Comparison of ENCODE assay signal across 17 mouse cellular contexts in the genomic region with DNA sequence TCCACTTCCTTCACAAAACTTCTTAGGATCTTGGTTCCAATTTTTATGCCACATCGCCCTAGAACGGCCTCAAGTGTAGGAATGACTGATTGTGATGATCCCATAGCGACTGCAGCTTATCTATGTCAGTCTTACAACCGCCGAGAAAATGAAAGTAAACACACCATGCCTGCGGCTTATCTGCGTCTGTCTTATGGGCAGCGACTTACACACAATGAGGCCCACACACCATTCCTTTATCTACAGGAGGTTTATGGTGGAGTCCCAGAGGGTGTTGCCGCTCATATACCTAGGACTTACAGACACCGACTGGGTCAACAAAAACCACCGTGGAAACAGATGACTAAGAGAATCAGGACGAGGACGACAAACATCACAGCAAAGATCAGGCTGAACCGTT.
"Had no signal": no experiment of that assay in that cellular context is flagged by ENCODE, and none has a peak within 500 bp of the region (broad histone marks: within the 10 kb centered on the region; RNA-seq: fewer than 3 reads in every experiment).

No protein-coding gene starts in this region.

- DNase-seq: kidney, postnatal 10 days; kidney, postnatal 36 days; layer of hippocampus, postnatal 36 days; liver, embryonic 13.5 days; lung, adult 2 months; retina, postnatal 1 day; right cerebral cortex, postnatal 25 days; spleen, adult 18-20 months; thymus, adult 18-20 months; thymus, postnatal 36 days had no signal

- H3K4me3 ChIP-seq: kidney, embryonic 15.5 days; left cerebral cortex, adult 2 months; liver, embryonic 13.5 days; midbrain, embryonic 12.5 days; midbrain, embryonic 15.5 days; neural tube, embryonic 13.5 days; stomach, embryonic 15.5 days had no signal

- H3K27me3 ChIP-seq: kidney, embryonic 15.5 days; liver, embryonic 13.5 days; midbrain, embryonic 12.5 days; midbrain, embryonic 15.5 days; neural tube, embryonic 13.5 days; stomach, embryonic 15.5 days had no signal

- H3K4me2 ChIP-seq: kidney, embryonic 15.5 days; liver, embryonic 13.5 days; midbrain, embryonic 12.5 days; midbrain, embryonic 15.5 days; neural tube, embryonic 13.5 days; stomach, embryonic 15.5 days had no signal

- H3K4me1 ChIP-seq: kidney, embryonic 15.5 days; liver, embryonic 13.5 days; midbrain, embryonic 12.5 days; midbrain, embryonic 15.5 days; neural tube, embryonic 13.5 days; stomach, embryonic 15.5 days had no signal

- ATAC-seq: midbrain, embryonic 15.5 days had no signal

- H3K36me3 ChIP-seq: kidney, embryonic 15.5 days; liver, embryonic 13.5 days; midbrain, embryonic 12.5 days; midbrain, embryonic 15.5 days; neural tube, embryonic 13.5 days; stomach, embryonic 15.5 days had no signal

- H3K9ac ChIP-seq: kidney, embryonic 15.5 days; liver, embryonic 13.5 days; midbrain, embryonic 12.5 days; midbrain, embryonic 15.5 days; neural tube, embryonic 13.5 days; stomach, embryonic 15.5 days had no signal

- H3K27ac ChIP-seq: kidney, embryonic 15.5 days; left cerebral cortex, adult 2 months; liver, embryonic 13.5 days; macrophage; midbrain, embryonic 12.5 days; midbrain, embryonic 15.5 days; neural tube, embryonic 13.5 days; stomach, embryonic 15.5 days had no signal

- H3K9me3 ChIP-seq: kidney, embryonic 15.5 days; midbrain, embryonic 12.5 days; midbrain, embryonic 15.5 days; neural tube, embryonic 13.5 days; stomach, embryonic 15.5 days had no signal
